Mouse (Mus musculus) kidney, postnatal 36 days (tissue): Measurements from ENCODE around the gene Olfr716.
A peak's percentile ranks its signal among the peaks of the same experiment; 100 is the strongest.
"Not testable (repeated sequence)": the region's sequence is repeated elsewhere in the genome, so short reads cannot be mapped to it uniquely, and the experiment has no call there.

Source experiments
- DNase-seq, 2 experiments: peaks; one replicate each; pipeline ENCODE4 v3.0.0; 2021 to 2022; ENCODE audit warnings: mixed read lengths in 2 of 2

Olfr716 gene

GRCm38 (mm10) chr7:107138027-107138426 is at the start of gene Olfr716:
Olfr716 (plus strand) TSS chr7:107138327.
- not testable (repeated sequence) for DNase-seq

GRCm38 (mm10) chr7:107092920-107093319 is 45.2 kb upstream of the Olfr716 start, which contains the start of gene Olfr17:
Olfr17 (plus strand) TSS chr7:107093220.
- DNase-seq = no peak

GRCm38 (mm10) chr7:107110269-107110668 is 27.9 kb upstream of the Olfr716 start, which contains the start of gene Olfr715b:
Olfr715b (minus strand) TSS chr7:107110369.
- DNase-seq = not testable (repeated sequence)

- DNase-seq = not testable (repeated sequence)
Measured at GRCm38 (mm10) chr7:107130983-107131382, 7.1 kb upstream of the Olfr716 start, which contains the start of gene Olfr715. Olfr715 (minus strand) TSS chr7:107131083.

GRCm38 (mm10) chr7:107166690-107167089 is 28.6 kb downstream of the Olfr716 start, which contains the start of gene Nlrp14:
Nlrp14 (plus strand) TSS chr7:107166990.
- DNase-seq = no peak

- DNase-seq = peak in 1 of 2 experiments; percentile 1
Measured at GRCm38 (mm10) chr7:107180406-107180805, 42.3 kb downstream of the Olfr716 start.
